Mouse (Mus musculus) midbrain, embryonic 14.5 days (tissue): ENCODE results near the gene Zcchc24. TPM values are rescaled to one million over a fixed set of nuclear protein-coding genes. Genes with fewer than 3 reads are reported as not detected.

Source experiments
- ATAC-seq: fragments of 200-750 bp; cut with Nextera tagmentation; 2 replicates; pipeline ENCODE4 v1.8.0; 2017; ENCODE audit warnings: moderate number of reproducible peaks, moderate library complexity; ENCODE audit not compliant: low FRiP score, low TSS enrichment
- DNase-seq: peaks from one replicate; pipeline ENCODE4 v3.0.0-alpha.2; 2015
- H3K27ac ChIP-seq: fragments of 300-500 bp; sonication (generic); replicated peaks from 2 replicates; pipeline ENCODE4 v1.5.1; 2014; ENCODE audit warnings: mild to moderate bottlenecking, low read depth, low read length, moderate library complexity
- H3K27me3 ChIP-seq: fragments of 300-500 bp; sonication (generic); 2 replicates; pipeline ENCODE4 v1.6.1; 2014; ENCODE audit warnings: low read length, control low read depth, mixed read lengths; ENCODE audit not compliant: control insufficient read depth, insufficient read depth
- H3K36me3 ChIP-seq: fragments of 300-500 bp; sonication (generic); 2 replicates; pipeline ENCODE4 v1.6.1; 2014; ENCODE audit warnings: low read length, control low read depth; ENCODE audit not compliant: control insufficient read depth, insufficient read depth
- H3K4me1 ChIP-seq: fragments of 300-500 bp; sonication (generic); 2 replicates; pipeline ENCODE4 v1.6.1; 2014; ENCODE audit warnings: mild to moderate bottlenecking, antibody characterized with exemption, low read length, control low read depth; ENCODE audit not compliant: control insufficient read depth, insufficient read depth
- H3K4me2 ChIP-seq: fragments of 300-500 bp; sonication (generic); 2 replicates; pipeline ENCODE4 v1.6.1; 2014; ENCODE audit warnings: mild to moderate bottlenecking, low read length, moderate library complexity
- H3K4me3 ChIP-seq: fragments of 300-500 bp; sonication (generic); replicated peaks from 2 replicates; pipeline ENCODE4 v1.5.1; 2014; ENCODE audit warnings: low read depth, low read length
- H3K9ac ChIP-seq: fragments of 300-500 bp; sonication (generic); replicated peaks from 2 replicates; pipeline ENCODE4 v1.6.1; 2014; ENCODE audit warnings: mild to moderate bottlenecking, low read length, moderate library complexity
- H3K9me3 ChIP-seq: fragments of 300-500 bp; sonication (generic); 2 replicates; pipeline ENCODE4 v1.6.1; 2016; ENCODE audit warnings: low read length, control low read depth, mixed read lengths; ENCODE audit not compliant: control insufficient read depth
- WGBS: fragments of 180-500 bp; shearing (Covaris S2); extraction: QIAGEN DNeasy Blood & Tissue Kit; methylation state at CpG from one replicate; pipeline ENCODE4 v1.1.7; 2014; 5-methylcytosine and 5-hydroxymethylcytosine counted together
- polyA plus RNA-seq: library from polyadenylated mRNA; unstranded; fragments of >200 nt; fragmentation: Nextera tagmentation; extraction: Ambion mirVana; gene quantifications from 2 replicates; pipeline ENCODE4 v1.2.1, GENCODE M21; 2014

The Zcchc24 gene
- polyA plus RNA-seq, 1 experiment from 2014 or later: 13.6 TPM

DNA sequence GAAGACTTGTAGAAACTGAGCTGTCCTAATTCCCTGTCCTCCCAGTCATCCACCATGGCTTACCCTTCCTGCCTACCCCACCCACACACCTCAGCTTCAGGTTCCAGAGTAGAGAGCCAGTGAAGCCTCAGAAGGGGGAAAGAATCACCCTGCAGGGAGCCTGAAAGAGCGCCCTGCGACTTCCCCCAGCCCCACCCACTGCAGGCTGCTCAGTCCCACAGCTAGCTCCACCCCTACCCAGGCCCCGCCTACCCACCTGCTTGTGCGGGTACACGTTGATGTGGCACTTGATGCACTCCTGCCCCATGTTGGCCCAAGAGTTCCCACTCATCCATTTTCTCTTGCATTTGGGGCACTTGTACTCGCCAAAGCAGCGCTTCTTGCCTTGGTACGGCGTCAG is 49.5 kb downstream of the Zcchc24 start:
- no peaks in the 10 kb centered on the region for H3K9me3 ChIP-seq
- no peaks in the 10 kb centered on the region for H3K36me3 ChIP-seq
- ATAC-seq (no peak), DNase-seq (no peak)
- no peak overlapping the region for H3K4me3 ChIP-seq
- no peaks in the 10 kb centered on the region for H3K4me1 ChIP-seq
- no peak overlapping the region for H3K9ac ChIP-seq
- H3K4me2 ChIP-seq: no peak overlapping the region
- no peaks in the 10 kb centered on the region for H3K27me3 ChIP-seq
- WGBS: 57% methylated on average over 9 of the region's 9 CpGs
- H3K27ac ChIP-seq: no peak overlapping the region

DNA sequence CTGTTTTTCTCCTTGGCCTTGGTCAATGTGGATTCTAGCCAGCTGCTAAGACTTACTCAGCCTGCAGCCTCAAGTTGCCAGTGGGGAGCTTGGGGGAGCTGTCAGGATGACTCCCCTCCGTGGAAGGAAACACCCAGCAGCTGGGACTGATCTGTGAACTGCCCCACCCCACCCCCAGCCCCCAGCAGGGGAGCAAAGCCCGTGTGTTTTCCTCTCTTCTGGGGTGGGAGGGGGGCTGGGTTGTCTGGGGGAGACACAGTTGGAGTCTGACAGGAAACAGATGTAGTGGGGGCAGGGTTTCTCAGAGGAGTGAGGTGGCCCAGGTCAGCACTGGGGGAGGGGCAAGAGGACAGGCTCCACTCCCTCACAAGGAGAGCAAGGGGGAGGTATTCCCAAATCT is 50.4 kb downstream of the Zcchc24 start:
- no peak overlapping the region for H3K4me3 ChIP-seq
- whole genome bisulfite sequencing: 0% methylated on average over 2 of the region's 2 CpGs
- no peak for ATAC-seq
- no peaks in the 10 kb centered on the region for H3K36me3 ChIP-seq
- no peak overlapping the region for H3K27ac ChIP-seq
- no peaks in the 10 kb centered on the region for H3K9me3 ChIP-seq
- H3K9ac ChIP-seq: no peak overlapping the region
- H3K4me1 ChIP-seq: no peaks in the 10 kb centered on the region
- no peaks in the 10 kb centered on the region for H3K27me3 ChIP-seq
- no peak overlapping the region for H3K4me2 ChIP-seq
- DNase-seq: no peak

DNA sequence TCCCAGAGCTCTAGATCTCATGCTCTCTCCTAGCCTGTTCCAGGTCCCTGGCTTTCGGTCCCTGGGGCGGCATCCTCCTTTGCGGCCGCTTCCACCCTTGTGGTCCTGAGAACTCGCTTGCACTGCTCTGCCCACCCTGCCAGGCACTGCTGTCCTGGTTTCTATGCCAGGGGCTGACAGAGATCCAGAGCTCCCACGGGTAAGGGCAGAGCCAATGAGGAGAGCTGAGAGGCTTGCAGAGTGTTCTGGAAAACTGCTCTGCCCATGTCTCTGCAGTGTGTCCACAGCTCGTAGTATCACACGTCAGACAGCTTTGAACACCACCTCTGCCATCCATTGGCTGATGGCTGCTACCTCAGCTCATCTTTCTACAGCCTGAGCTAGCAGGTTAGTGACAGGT is 51.1 kb downstream of the Zcchc24 start:
- Histone ChIP-seq H3K27me3 (no peaks in the 10 kb centered on the region), H3K9ac (no peak overlapping the region), H3K4me3 (no peak overlapping the region), H3K4me1 (no peaks in the 10 kb centered on the region), H3K27ac (no peak overlapping the region), H3K4me2 (no peak overlapping the region), H3K36me3 (no peaks in the 10 kb centered on the region), H3K9me3 (no peaks in the 10 kb centered on the region)
- ATAC-seq (no peak), DNase-seq (no peak)
- WGBS: 84% methylated on average over 8 of the region's 8 CpGs

- 96% methylated on average over 1 of the region's 1 CpGs for WGBS
- DNase-seq: no peak
- H3K27me3 ChIP-seq: no peaks in the 10 kb centered on the region
- no peak overlapping the region for H3K4me2 ChIP-seq
- no peak overlapping the region for H3K4me3 ChIP-seq
- no peak overlapping the region for H3K27ac ChIP-seq
- H3K9ac ChIP-seq: no peak overlapping the region
- ATAC-seq: no peak
- no peaks in the 10 kb centered on the region for H3K4me1 ChIP-seq
- no peaks in the 10 kb centered on the region for H3K36me3 ChIP-seq
- H3K9me3 ChIP-seq: no peaks in the 10 kb centered on the region
Measured at GRCm38 (mm10) chr14:25716528-25716927, 52.3 kb downstream of the Zcchc24 start.

GRCm38 (mm10) chr14:25713443-25713842 is 55.4 kb downstream of the Zcchc24 start:
- Histone ChIP-seq H3K4me3 (no peak overlapping the region), H3K4me1 (0 out of 2 replicates have a peak, but pooled peaks cover 3% of the 10 kb centered on the region), H3K9ac (no peak overlapping the region), H3K4me2 (no peak overlapping the region), H3K36me3 (no peaks in the 10 kb centered on the region), H3K9me3 (no peaks in the 10 kb centered on the region), H3K27me3 (no peaks in the 10 kb centered on the region), H3K27ac (no peak overlapping the region)
- WGBS: 14% methylated on average over 4 of the region's 4 CpGs
- DNase-seq (peak; percentile 75), ATAC-seq (peak; percentile 20; the same call in 1 of the 2 replicates)

DNA sequence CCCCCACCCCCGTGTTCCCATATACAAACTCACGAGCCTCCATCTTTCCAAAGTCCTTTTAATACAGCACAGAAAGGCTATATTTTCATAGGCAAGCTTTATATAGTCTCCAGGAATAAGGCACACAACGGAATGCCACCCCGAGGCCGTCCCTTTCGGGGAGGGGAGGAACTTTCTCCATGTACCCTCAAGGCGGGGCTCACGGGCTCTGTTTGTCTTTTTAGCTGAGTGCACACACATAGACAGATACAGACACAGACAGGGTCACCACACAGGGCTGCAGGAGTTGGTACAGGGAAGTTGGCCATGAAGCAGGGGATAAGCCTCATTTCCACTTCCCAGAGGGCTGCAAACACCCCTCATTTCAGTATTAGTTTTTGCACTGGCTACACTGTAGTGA is 57.2 kb downstream of the Zcchc24 start:
- no peaks in the 10 kb centered on the region for H3K27me3 ChIP-seq
- H3K9me3 ChIP-seq: no peaks in the 10 kb centered on the region
- H3K27ac ChIP-seq: no peak overlapping the region
- no peak for DNase-seq
- no peak overlapping the region for H3K9ac ChIP-seq
- H3K4me2 ChIP-seq: no peak overlapping the region
- 66% methylated on average over 8 of the region's 8 CpGs for WGBS
- no peak for ATAC-seq
- no peaks in the 10 kb centered on the region for H3K36me3 ChIP-seq
- H3K4me1 ChIP-seq: 0 out of 2 replicates have a peak, but pooled peaks cover 3% of the 10 kb centered on the region
- H3K4me3 ChIP-seq: no peak overlapping the region

DNA sequence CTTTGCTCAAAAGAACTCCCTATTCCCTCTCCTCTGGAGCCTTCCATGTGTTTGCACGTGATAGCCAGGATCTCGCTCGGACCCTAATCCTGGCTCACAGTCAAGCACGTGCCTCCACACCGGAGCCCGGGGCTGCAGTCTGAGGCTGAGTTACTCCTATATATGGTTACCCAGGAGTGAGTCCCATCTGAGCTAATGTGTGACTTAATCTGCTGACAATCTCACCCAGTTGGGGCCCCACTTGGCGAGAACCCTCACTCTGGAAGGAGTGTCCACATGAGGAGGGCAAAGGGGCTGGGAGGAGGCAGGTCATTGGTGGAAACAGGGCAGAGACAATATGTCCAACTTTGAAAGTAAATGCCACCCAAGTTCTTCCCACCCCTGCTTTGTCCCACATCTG is 57.7 kb downstream of the Zcchc24 start:
- H3K4me3 ChIP-seq: no peak overlapping the region
- H3K9me3 ChIP-seq: no peaks in the 10 kb centered on the region
- no peak overlapping the region for H3K4me2 ChIP-seq
- H3K4me1 ChIP-seq: 0 out of 2 replicates have a peak, but pooled peaks cover 3% of the 10 kb centered on the region
- WGBS: 67% methylated on average over 7 of the region's 7 CpGs
- no peak for DNase-seq
- no peaks in the 10 kb centered on the region for H3K36me3 ChIP-seq
- H3K27me3 ChIP-seq: no peaks in the 10 kb centered on the region
- ATAC-seq: no peak
- no peak overlapping the region for H3K27ac ChIP-seq
- H3K9ac ChIP-seq: no peak overlapping the region

- Histone ChIP-seq H3K4me3 (no peak overlapping the region), H3K27ac (no peak overlapping the region), H3K9ac (no peak overlapping the region), H3K27me3 (no peaks in the 10 kb centered on the region), H3K4me1 (0 out of 2 replicates have a peak, but pooled peaks cover 3% of the 10 kb centered on the region), H3K36me3 (no peaks in the 10 kb centered on the region), H3K9me3 (no peaks in the 10 kb centered on the region), H3K4me2 (no peak overlapping the region)
- ATAC-seq (no peak), DNase-seq (no peak)
- 74% methylated on average over 4 of the region's 4 CpGs for WGBS
Measured at GRCm38 (mm10) chr14:25710681-25711080, 58.2 kb downstream of the Zcchc24 start.

DNA sequence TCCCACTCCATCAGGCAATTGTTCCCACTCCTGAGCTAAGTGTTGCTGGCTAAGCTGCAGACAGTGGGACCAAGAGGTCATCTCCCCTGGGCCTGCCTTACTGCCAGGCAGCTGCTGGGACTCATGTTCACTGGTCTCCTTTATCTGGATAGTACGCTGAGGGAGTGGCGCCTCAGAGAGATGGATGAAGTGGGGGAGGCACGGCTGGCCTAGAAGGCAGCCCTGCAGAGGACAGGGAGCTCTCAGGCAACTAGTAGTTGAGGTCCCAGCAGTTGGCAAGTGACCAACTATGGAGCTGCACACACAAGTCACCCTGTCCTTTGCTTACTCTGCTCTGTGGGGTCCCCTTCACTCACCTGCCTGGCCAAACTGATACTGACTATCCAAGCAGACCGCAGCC is 58.8 kb downstream of the Zcchc24 start:
- no peak overlapping the region for H3K9ac ChIP-seq
- 73% methylated on average over 4 of the region's 4 CpGs for WGBS
- no peak for ATAC-seq

More for the DNA sequence above, 58.8 kb downstream of the Zcchc24 start:
- H3K4me3 ChIP-seq: no peak overlapping the region
- no peaks in the 10 kb centered on the region for H3K9me3 ChIP-seq
- no peak for DNase-seq
- no peaks in the 10 kb centered on the region for H3K27me3 ChIP-seq
- H3K36me3 ChIP-seq: no peaks in the 10 kb centered on the region
- no peak overlapping the region for H3K4me2 ChIP-seq
- 0 out of 2 replicates have a peak, but pooled peaks cover 3% of the 10 kb centered on the region for H3K4me1 ChIP-seq
- no peak overlapping the region for H3K27ac ChIP-seq
